Mouse (Mus musculus): Measurements from ENCODE around the gene Pcnt.

- TF ChIP-seq POLR2A (IDR thresholded peaks at IDR 0.05; ENCODE audit: borderline replicate concordance, insufficient read depth, low read length) (no peak), CTCF (IDR thresholded peaks at IDR 0.05; ENCODE audit: borderline replicate concordance, insufficient read depth, low read depth, low read length) (no peak)
Measured at GRCm38 (mm10) chr10:76357286-76357875, 85.2 kb downstream of the Pcnt start.
